Mouse (Mus musculus) spleen, adult 2 months (tissue): ENCODE measurements around the gene Bloc1s2. TPM values are rescaled to one million over a fixed set of nuclear protein-coding genes. Genes with fewer than 3 reads are reported as not detected.

Source experiments
- DNase-seq, 2 experiments: peaks; one replicate each; pipeline versions ENCODE4 v3.0.0 to v3.0.0-alpha.2; 2012 to 2021; ENCODE audit warnings: low spot score in 2 of 2, low read depth in 1 of 2
- H3K27ac ChIP-seq: fragments of 200-500 bp; 2 replicates; pipeline ENCODE4 v1.5.1; 2012; ENCODE audit warnings: low read length, inconsistent platforms; ENCODE audit not compliant: insufficient read depth
- H3K27me3 ChIP-seq: fragments of 200-500 bp; 2 replicates; pipeline ENCODE4 v1.6.1; 2012; ENCODE audit warnings: mild to moderate bottlenecking, moderate library complexity, low read length, inconsistent platforms; ENCODE audit not compliant: control insufficient read depth, insufficient read depth
- H3K36me3 ChIP-seq: fragments of 200-500 bp; 2 replicates; pipeline ENCODE4 v1.6.1; 2012; ENCODE audit warnings: mild to moderate bottlenecking, low read length, inconsistent platforms; ENCODE audit not compliant: control insufficient read depth, insufficient read depth
- H3K4me1 ChIP-seq: fragments of 200-500 bp; 2 replicates; pipeline ENCODE4 v1.6.1; 2011; ENCODE audit warnings: inconsistent platforms; ENCODE audit not compliant: control insufficient read depth, insufficient read depth, insufficient read length
- H3K4me3 ChIP-seq: fragments of 200-500 bp; 2 replicates; pipeline ENCODE4 v1.5.1; 2011; ENCODE audit warnings: mild to moderate bottlenecking, inconsistent platforms; ENCODE audit not compliant: insufficient read depth, insufficient read length; ENCODE audit errors: extremely low read depth
- CTCF ChIP-seq: fragments of 200-500 bp; IDR thresholded peaks from 2 replicates; pipeline ENCODE4 v1.5.1; 2011; ENCODE audit warnings: mild to moderate bottlenecking, inconsistent platforms; ENCODE audit not compliant: insufficient read depth, insufficient read length, insufficient replicate concordance; ENCODE audit errors: extremely low read depth
- POLR2A ChIP-seq: fragments of 200-500 bp; IDR thresholded peaks from 2 replicates; pipeline ENCODE4 v1.6.1; 2011; ENCODE audit warnings: low read depth, low read length, inconsistent platforms
- WGBS: fragments of 180-500 bp; shearing (Covaris S2); methylation state at CpG from one replicate; pipeline ENCODE4 v1.1.7; 2018; 5-methylcytosine and 5-hydroxymethylcytosine counted together
- polyA plus RNA-seq: library from polyadenylated mRNA; depleted of rRNA; stranded (reverse); fragments of >200 nt; gene quantifications from 2 replicates; pipeline ENCODE4 v1.2.3, GENCODE M21; 2012

The Bloc1s2 gene
- polyA plus RNA-seq, 1 experiment = 38.1 TPM

DNA sequence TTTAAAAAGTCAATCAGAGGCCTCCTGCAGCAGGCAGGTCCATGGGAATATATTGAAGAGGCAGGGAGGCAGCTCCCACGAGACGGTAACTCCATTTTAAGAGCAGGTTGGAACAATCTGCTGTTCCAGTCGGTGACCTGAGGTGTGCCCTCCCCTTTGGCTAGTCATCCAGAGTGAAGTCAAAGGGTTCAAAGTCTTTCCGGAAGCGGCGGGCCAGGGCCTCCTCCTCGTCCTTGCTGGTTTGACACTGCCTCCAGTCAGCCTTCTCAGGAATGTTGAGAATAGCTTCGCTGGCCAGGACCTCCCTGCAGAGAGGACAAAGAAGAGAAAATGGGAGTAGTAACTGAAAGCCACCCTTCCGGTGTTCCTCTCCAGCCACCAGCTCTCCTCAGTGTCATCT is 35.9 kb downstream of the Bloc1s2 start:
- Histone ChIP-seq H3K27ac (no peak overlapping the region), H3K4me3 (no peak overlapping the region), H3K27me3 (no peaks in the 10 kb centered on the region), H3K4me1 (no peaks in the 10 kb centered on the region; the same call in 1 of the 2 replicates), H3K36me3 (peaks cover 15% of the 10 kb centered on the region)
- no peak for DNase-seq
- WGBS = 91% methylated on average over 9 of the region's 9 CpGs
- TF ChIP-seq CTCF (no peak), POLR2A (no peak)

DNA sequence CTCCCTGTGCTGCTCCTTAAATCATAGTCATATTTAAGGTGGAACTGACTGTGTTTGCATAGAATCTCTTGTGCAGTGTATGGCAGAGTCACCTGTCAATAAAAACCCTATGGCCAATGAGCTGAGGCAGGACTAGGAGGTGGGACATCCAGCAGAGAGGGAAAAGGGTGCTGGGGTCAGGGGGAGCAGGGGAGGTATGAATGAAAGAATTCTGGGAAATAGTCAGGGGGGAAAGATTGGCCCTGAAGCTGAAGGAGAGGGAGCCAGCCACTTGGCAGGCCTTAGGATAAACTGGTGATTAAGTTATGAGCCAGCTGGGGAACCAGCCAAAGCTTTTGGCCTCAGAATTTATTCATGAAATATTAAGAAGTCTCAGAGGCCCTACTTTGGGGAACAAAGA is 37.2 kb downstream of the Bloc1s2 start:
- H3K27ac ChIP-seq = no peak overlapping the region
- TF ChIP-seq POLR2A (no peak), CTCF (no peak)

DNA sequence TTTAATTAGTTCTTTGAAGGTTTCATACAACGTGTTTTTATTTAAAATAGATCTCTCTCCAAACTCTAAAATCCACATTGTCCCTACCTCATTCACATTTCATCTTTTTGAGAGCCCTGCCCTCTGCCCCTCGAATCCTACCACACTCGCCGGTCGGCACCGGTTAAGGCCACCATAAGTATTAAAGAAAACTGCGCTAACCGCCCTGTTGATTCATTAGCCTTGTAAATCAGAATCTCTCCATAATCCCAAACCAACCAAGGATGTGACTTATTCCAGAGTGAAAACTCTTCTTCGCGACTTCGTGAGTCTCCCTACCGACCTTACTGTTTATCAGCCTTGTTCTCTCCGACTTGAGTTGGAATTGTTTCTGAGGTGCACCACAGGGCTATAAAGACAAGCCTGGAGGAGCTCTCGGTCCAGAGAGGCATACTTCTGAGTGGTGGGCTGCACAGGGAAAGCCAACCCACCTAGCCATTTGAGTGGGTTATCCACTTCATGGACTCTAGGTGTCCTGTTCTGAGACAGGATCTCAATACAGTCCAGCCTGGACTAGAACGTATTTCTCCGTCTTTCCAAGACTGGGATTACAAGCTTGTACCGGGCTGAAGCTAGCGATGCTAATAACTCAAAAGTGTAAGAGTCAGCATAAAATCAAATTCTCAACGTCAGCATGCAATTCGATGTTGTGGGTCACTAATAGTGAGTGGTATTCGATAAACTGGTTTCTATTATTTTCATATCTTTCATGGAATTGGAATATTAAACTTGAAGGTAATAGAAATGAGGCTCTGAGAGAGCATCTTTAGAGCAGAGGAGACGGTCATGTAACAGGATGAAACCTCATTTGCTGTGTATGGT is 38.4 kb downstream of the Bloc1s2 start:
- 38% methylated on average over 22 of the region's 22 CpGs for WGBS
- peaks cover 7% of the 10 kb centered on the region for H3K36me3 ChIP-seq
- H3K27me3 ChIP-seq = no peaks in the 10 kb centered on the region
- no peak for DNase-seq
- no peaks in the 10 kb centered on the region; the same call in 1 of the 2 replicates for H3K4me1 ChIP-seq
- H3K27ac ChIP-seq = no peak overlapping the region
- TF ChIP-seq CTCF (no peak), POLR2A (no peak)
- peak overlapping the region; percentile 92 for H3K4me3 ChIP-seq

More for the DNA sequence above, 37.2 kb downstream of the Bloc1s2 start:
- Histone ChIP-seq H3K4me1 (no peaks in the 10 kb centered on the region; the same call in 1 of the 2 replicates), H3K4me3 (no peak overlapping the region), H3K27me3 (no peaks in the 10 kb centered on the region), H3K36me3 (peaks cover 12% of the 10 kb centered on the region)
- no peak for DNase-seq

DNA sequence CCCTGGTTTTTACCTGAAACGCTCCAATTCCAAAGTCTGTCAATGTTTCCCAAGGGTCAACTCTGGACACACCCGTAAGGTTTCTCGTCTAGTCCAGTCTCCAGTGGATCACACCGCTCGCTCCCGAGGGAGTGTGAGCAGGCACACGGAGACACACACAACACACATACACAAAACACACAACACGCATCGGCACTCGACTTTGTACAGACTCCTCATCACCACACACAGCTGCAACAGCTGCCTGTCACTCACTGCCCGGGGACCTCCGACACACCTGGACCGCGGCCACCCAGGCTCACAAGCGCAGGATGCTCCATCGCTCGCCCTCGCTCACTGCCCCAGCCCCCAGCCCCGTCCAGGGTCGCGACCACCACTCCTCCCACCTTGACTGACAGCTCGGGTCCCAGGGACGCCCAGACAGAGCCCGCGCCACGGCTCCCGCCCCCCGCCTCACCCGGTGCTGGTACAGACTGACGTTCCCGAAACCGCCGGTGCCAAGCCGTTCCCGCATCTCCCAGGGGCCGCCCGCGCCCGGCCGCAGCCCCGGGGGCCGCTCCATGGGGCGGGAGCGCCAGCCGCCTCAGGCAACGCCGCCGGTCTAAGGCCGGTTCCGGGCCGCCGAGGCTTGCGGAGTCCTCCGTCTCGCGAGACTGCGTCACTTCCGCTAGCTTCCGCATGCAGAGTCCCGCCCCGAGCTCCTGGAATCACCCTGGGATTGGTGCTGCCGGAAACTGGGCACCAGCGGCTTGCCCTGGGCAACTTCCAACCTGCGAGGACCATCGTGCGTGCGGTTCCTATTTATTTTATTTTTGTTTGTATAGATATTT is 39.2 kb downstream of the Bloc1s2 start, which contains the start of gene Chuk:
Chuk (minus strand) TSS at position 650 of the 830 bp plus-strand sequence.
- Histone ChIP-seq H3K27me3 (no peaks in the 10 kb centered on the region), H3K27ac (peak within 1 kb of the TSS; percentile 68), H3K36me3 (peaks cover 4% of the 10 kb centered on the region), H3K4me1 (no peaks in the 10 kb centered on the region; the same call in 1 of the 2 replicates), H3K4me3 (peak within 1 kb of the TSS; percentile 92)
- peak; percentile 85 to 94 for DNase-seq
- TF ChIP-seq POLR2A = peak; percentile 82
- no peak for TF ChIP-seq CTCF
- 2% methylated on average over 64 of the region's 67 CpGs for WGBS

DNA sequence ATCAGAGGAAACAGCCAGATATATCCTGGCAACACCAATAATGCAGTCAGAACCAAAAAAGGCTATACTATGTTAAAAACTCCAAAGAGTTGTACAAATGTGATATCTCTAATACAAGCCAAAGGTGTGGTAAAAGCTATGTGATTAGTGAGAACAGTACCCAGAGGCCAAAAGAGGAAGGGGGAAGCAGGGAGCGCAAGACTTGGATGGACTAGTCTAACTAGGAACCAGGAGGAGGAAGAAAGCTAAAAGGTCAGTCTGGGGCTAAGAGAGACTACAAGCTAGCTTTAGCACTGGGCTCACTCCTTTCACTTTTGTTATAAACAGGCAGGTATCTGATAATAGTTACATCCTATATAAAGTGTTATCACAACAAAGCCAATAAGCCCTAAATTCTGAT is 41.9 kb downstream of the Bloc1s2 start:
- no peak for TF ChIP-seq POLR2A
- no peak for TF ChIP-seq CTCF
- no peak for DNase-seq
- Histone ChIP-seq H3K4me1 (no peaks in the 10 kb centered on the region; the same call in 1 of the 2 replicates), H3K27ac (no peak overlapping the region), H3K27me3 (no peaks in the 10 kb centered on the region), H3K4me3 (no peak overlapping the region), H3K36me3 (peaks cover 8% of the 10 kb centered on the region)
- 86% methylated on average over 1 of the region's 1 CpGs for WGBS

DNA sequence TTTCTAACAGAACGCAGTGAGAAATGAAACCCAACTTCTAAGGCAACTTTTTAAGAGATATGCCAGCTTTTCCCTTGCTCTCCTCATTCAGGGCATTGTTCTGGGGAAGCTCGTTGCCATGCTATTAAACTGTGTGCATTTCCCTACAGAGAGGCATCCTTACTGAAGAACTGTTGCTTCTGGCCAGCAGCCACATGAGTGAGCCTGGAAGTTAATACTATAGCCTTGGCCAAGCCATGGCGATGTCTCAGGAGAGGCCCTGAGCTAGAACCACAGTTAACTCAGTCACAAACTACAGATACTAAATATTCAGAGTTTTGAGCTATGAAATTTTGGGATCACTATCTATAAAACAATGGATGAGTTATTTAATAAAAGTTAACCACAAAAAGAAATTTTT is 43.2 kb downstream of the Bloc1s2 start:
- H3K4me3 ChIP-seq = no peak overlapping the region

More for the DNA sequence above, 43.2 kb downstream of the Bloc1s2 start:
- H3K36me3 ChIP-seq = peaks cover 11% of the 10 kb centered on the region
- no peaks in the 10 kb centered on the region for H3K27me3 ChIP-seq
- 91% methylated on average over 3 of the region's 3 CpGs for WGBS
- H3K27ac ChIP-seq = no peak overlapping the region
- no peaks in the 10 kb centered on the region for H3K4me1 ChIP-seq
- TF ChIP-seq POLR2A (no peak), CTCF (no peak)
- no peak for DNase-seq
